Mouse (Mus musculus) retina, adult 2 months (tissue): ENCODE results near the gene Chmp1a.
"Not testable (repeated sequence)": the region's sequence is repeated elsewhere in the genome, so short reads cannot be mapped to it uniquely, and the experiment has no call there.

Source experiments
- DNase-seq: peaks from one replicate; pipeline ENCODE4 v3.0.0-alpha.2; 2012; ENCODE audit warnings: low read depth, low spot score

The Chmp1a gene

GRCm38 (mm10) chr8:123231742-123232141 is 19.2 kb upstream of the Chmp1a start:
- no peak for DNase-seq

- not testable (repeated sequence) for DNase-seq
These were observed 17.8 kb upstream of the Chmp1a start for GRCm38 (mm10) chr8:123230326-123230725.

- DNase-seq, result no peak
These were observed 15.9 kb upstream of the Chmp1a start for GRCm38 (mm10) chr8:123228416-123228815.

DNA sequence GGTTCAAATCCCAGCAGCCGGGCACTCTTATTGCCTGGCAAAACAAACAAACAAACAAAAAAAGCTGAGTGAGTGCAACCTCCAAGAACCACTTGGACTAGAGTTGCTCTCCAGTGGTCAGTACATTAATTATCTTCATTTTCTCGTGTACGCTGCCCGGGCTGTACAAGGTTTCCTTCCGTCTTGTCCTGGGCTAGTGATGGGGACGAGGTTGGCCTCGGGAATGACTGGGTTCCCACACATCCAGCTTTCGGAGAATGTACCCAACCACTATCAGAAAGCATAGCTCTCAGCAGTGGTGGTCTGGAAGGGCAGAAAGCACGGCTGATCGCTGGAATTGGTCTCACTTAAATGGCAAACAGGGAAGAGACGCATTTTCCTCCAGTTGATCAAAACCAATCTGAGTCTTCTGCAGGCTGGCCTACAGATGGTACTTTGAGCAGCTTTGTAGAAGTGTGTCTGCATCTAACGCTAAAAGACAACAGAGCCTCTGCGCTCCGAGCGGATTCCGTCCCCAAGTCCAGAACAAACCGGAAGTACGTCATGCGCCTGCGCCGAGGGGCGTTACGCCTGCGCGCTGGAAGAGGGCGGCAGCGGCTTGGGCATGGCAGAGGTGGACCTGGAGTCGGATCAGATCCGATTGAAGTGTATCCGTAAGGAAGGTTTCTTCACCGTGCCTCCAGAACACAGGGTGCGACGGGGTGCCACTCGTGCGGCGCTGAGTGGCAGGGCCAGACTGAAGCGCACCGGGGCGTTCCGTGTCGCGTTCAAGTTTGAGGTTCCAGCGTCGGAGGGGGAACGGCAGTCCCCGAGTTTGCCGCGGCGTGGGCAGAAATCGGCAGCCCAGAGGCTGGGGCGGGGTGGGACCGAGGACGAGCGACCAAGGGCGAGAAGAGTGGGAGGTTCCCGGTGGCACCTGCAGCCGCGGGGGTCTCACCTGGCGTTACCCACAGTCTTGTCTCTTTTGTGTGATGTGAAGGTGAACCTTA is 12.0 kb upstream of the Chmp1a start, which contains the start of gene Cdk10:
TSS of gene Cdk10 (plus strand) at position 565 of the 989 bp plus-strand sequence.
- peak; percentile 88 for DNase-seq

DNA sequence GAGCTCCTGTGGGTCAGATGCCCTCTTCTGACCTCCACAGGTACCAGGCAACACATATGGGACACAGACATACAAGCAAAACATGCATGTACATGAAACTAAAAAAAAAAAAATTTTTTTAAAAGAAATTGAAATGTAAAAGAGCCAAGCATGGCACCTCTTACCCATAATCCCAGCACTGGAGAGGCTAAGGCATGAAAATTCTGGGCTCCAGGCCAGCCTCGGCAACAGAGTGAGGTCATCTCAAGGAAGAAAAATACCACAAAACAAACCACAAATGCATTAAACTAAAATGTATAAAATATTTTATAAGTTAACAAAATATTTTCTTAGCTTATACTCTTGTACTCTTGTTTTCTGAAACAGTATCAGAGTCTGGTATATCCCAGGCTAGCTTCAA is 8.4 kb upstream of the Chmp1a start:
- DNase-seq, result no peak

DNA sequence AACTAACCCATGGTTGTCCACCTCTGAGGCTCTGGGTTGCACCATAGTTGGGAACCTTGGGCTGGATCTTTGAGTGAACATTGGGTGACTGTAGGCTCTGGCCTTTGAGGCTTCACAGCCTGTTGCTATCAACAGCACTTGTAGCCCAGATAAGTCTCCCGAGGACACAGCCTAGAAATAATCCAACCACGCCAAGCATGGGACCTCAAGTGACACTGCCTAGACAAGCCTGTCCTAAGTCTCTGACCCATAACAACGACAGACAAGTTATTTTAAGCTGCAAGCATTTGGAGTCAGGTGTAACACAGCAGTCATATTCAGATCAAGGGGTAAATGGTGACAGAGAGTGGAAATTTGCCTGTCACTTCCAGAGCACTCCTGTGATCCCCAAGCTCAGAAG is 2.9 kb upstream of the Chmp1a start:
- DNase-seq, result no peak

GRCm38 (mm10) chr8:123213118-123213772 is 682 bp upstream of the Chmp1a start:
- no peak for DNase-seq

DNA sequence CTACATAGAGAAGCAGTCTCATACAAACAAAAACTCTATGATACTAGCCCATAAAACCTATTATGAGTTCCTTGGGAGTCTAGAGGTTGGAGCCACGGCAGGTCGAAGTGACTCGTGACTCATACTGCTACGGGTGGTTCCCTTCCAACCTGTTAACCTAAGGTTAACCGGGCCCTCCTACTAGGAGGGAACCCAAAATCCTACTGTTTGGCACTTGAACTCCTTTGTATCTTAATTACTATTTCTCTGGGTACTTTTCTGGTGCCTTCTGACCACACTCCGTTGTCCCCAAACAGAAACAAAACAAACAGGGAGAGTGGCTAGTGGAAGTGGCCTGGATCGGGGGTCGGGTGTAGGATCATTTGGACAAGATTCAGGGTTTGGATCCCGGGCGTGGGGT is 687 bp downstream of the Chmp1a start:
- DNase-seq, result no peak

- no peak for DNase-seq
These were observed 9.0 kb downstream of the Chmp1a start for GRCm38 (mm10) chr8:123203571-123203970.

DNA sequence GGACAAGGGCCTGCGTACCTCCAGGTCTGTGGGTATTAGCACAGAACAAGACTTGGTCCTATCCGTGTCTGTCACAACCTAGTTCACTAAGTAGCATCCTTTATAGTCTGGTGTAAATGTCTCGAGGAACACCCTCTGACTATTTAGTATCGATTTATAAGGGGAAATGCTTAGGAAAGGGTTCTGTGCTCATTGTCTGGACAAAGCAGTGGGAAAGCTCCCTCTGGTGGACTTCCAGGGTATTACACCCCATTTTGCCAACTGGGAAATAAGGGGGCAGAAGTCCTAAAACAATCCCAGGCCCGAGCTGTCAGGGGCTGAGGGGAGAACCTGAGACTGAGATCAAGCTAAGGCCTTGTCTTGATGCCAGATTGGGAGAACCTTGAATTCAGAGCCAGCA is 10.3 kb downstream of the Chmp1a start:
- peak; percentile 43 for DNase-seq

DNA sequence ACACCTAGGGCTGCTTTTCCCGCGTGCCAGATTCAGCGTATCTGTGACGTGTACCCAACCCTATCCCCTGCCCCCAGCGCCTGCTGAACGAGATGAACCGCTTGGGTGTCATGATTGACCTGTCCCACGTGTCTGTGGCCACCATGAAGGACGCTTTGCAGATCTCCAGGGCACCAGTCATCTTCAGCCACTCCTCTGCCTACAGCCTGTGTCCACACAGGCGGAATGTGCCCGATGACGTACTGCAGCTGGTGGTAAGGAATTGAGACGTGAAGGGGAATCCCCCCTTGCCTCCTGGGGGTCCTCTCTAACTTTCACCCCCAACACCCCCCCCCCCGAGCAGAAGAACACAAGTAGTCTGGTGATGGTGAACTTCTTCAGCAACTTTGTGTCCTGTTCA is 12.7 kb downstream of the Chmp1a start:
- no peak for DNase-seq

DNA sequence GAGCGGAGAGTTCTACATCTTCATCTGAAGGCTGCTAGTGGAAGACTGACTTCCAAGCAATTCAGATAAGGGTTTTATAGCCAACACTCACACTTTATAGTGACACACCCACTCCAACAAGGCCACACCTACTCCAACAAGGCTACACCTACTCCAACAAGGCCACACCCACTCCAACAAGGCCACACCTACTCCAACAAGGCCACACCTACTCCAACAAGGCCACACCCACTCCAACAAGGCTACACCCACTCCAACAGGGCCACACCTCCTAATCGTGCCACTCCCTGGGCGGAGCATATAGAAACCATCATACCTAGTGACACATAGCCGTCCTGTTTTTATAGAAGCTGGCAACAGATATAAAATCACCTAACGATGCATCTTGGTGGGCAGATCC is 15.5 kb downstream of the Chmp1a start:
- not testable (repeated sequence) for DNase-seq

DNA sequence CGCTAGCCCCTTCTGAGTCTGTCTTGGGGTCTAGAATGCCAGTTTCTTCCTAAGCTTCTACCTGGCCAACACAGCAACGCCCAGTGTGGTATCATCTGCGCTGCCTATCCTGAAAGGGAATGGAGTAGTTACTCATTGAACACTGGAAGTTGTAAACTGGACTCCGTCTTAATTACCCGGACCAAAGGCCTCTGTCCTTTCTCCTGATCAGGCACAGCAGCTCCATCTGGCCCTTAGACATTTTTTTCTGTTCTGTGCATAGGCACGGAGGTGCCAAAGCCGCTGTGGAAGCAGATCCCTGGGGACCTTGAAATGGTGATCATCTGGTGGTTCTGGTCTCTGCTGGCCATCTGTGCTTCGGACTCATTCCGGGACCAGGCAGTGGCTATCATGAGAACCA is 18.8 kb downstream of the Chmp1a start:
- DNase-seq, result no peak

DNA sequence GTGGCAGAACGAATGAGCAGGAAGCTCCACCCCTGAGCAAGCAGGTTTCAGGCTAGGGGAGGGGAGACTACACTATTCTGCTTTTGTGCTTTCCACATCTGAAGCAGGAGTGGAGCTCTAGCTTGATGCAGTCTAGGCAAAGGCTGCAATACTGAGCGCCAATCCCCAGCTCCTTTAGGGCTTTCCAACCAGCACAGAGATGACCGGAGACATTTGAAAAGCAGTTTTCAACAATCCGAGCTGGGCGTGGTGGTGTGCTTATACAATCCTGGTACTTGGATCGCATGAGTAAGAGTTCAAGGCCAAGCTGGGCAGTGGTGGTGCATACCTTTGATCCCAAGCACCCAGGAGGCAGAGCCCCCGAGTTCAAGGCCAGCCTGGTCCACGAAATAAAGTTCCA is 20.7 kb downstream of the Chmp1a start:
- no peak for DNase-seq

DNA sequence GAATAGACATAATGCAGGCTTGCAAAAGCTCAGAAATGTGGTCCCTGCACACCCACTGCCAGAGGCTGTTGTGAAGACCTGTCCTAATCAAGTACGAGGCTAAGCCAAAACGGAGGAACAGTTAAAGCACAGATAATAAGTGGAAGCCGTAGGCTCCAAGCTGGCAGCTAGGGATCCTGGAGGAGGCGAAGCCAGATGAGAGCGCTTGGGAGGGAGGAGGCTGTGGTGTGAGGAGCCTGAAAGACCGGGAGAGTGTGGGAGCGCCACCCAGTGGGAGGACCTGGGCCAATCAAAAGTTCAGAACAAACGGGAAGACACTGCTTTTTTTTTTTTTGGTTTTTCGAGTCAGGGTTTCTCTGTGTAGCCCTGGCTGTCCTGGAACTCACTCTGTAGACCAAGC is 21.9 kb downstream of the Chmp1a start:
- DNase-seq, result no peak

- DNase-seq, result no peak
These were observed 23.7 kb downstream of the Chmp1a start for GRCm38 (mm10) chr8:123188841-123189240.

- no peak for DNase-seq
These were observed 24.6 kb downstream of the Chmp1a start for GRCm38 (mm10) chr8:123188006-123188405.

GRCm38 (mm10) chr8:123185566-123186409 is 26.8 kb downstream of the Chmp1a start, which contains the start of gene Dpep1:
Dpep1 (plus strand) TSS chr8:123186242.
- DNase-seq, result no peak

DNA sequence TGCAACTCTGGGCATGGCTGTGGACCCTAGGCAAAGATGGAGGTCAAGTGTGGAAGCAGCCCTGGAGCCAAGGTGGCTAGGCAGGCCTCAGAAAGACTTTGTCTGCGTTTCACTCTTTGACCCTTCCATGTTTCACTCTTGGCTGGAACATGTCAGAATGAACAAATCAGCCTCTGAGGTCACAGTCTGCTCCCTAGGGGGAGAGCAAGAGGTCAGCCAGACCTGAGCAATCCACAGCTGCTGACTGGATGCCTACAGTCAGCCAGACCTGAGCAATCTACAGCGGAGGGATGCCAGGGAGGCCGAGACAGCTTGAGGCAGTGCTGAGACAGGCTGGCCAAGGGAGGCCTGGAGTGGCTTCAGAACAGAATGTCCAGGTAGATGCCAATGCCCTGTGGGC is 31.2 kb downstream of the Chmp1a start:
- no peak for DNase-seq

DNA sequence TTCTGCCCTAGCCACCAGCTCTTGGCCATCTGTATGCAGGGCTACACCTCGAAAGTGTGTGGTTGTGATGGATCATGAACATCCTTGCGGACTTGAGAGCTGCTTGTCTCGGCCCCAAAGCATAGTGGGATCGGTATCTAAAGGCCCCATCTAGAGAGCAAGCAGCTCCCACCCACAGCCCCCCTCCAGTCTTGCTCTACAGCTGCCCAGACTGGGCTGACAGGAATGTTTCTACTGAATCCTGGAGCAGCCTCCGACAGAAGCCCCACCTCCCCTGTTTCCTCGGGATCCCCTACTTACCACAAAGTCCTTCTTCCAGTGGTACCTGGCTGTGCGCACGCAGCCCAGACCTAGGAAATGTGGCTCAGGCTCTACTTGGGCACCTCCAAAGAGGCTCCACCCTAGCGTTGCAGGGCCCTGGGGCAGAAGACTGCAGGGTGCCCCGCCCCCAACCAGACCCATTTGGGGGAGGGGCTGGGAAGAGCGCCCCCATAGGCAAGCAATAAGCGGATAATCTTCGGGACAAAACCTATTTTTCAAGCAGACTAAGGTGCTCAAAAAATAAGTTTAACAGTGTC is 54.6 kb downstream of the Chmp1a start, which contains the start of gene Sult5a1:
TSS of gene Sult5a1 (minus strand) at position 428 of the 578 bp plus-strand sequence.
- DNase-seq, result no peak

- no peak for DNase-seq
These were observed 56.3 kb downstream of the Chmp1a start for GRCm38 (mm10) chr8:123156070-123156773.
